Mouse (Mus musculus): ENCODE results near the gene Ctla4. TPM values are rescaled to one million over a fixed set of nuclear protein-coding genes. Genes with fewer than 3 reads are reported as not detected.

Ctla4 gene
- 0.09 TPM in 1 of 2 replicates, not detected in the other for polyA plus RNA-seq (2012; rRNA removed; ENCODE audit: low replicate concordance)

GRCm38 (mm10) chr1:60886981-60887380, at the start of gene Ctla4:
TSS of gene Ctla4 (plus strand) at chr1:60887000.

Other genes starting within 250 kb of the Ctla4 start
- gene Cd28, start 170.2 kb upstream of the Ctla4 start, polyA plus RNA-seq (2012; rRNA removed; ENCODE audit: low replicate concordance) = 0.33 and 0.36 TPM in 2 replicates
- 0.35 and 0.54 TPM in 2 replicates for gene Icos, start 90.9 kb downstream of the Ctla4 start, polyA plus RNA-seq (2012; rRNA removed; ENCODE audit: low replicate concordance)